Mouse (Mus musculus): ENCODE measurements at regions not wholly inside any gene's neighbourhood (a gene's known extent, or its start where the extent isn't known, plus 50 kb on each side); places are given as distances from the start of the nearest gene placed in this dataset.

DNA sequence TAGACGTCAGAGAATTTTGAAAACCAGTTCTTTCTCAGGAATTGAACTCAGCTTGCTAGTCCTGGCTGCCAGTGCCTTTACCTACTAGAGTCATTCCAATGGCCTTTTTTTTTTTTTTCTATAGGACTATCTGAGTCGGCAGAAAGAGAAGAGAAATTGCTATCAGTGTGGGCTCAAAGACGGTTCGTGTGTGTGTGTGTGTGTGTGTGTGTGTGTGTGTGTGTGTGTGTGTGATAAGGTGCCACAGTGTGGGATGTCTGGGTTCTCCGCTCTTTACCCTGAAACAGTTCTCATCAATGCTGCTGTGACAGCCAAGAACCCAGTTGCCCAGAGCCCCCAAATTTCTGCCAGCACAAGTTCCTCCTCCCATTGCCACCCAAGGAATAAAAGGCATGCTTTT is 146.1 kb downstream of the Rybp start:
- no peak for DNase-seq (ENCODE audit: low read depth)

GRCm38 (mm10) chr6:100140581-100141114 is 146.6 kb downstream of the Rybp start:
- DNase-seq (ENCODE audit: low read depth) = no peak

- DNase-seq (ENCODE audit: low read depth) = no peak
These were observed 147.5 kb downstream of the Rybp start for GRCm38 (mm10) chr6:100139809-100140208.

GRCm38 (mm10) chr6:100138659-100139058 is 148.6 kb downstream of the Rybp start:
- no peak for DNase-seq (ENCODE audit: low read depth)

GRCm38 (mm10) chr6:100135177-100135576 is 152.1 kb downstream of the Rybp start:
- no peak for DNase-seq (ENCODE audit: low read depth)

- no peak for DNase-seq (ENCODE audit: low read depth)
These were observed 153.3 kb downstream of the Rybp start for GRCm38 (mm10) chr6:100133970-100134369.

DNA sequence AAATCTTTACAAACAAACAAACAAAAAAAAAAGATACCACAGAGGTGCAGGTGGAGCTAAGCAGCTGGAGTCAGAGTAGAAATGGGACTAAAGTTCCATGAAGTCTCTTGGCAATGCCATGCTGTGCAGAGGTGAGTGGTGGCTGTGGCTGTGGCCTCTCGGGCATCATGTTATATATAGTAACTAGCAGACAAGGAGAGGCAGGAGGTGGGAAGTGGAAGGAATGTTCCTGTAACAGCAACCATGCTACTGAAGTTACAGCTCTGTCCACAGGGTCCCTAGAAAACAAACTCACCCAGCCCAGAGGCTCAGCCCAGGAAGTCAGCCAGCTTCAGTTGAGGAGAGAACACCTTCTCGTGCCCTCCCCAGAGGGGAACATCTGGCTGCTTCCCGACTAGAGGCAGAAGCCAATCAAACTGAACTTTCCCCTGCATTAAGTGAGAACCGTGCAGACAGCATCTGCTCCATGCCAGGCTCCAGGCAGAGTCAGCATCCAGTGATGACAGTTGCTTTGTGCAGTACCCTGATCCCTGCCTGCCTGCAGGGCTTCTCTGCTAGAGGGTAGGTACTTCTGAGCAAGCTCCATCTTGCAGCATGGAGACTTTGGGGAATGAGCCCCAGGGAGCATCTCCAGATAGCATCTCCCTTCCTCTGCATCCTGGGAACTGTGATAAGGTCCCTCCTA is 154.2 kb downstream of the Rybp start:
- DNase-seq (ENCODE audit: low read depth) = no peak

GRCm38 (mm10) chr6:100127221-100128143 is 159.8 kb downstream of the Rybp start:
- peak; percentile 84 for DNase-seq (ENCODE audit: low read depth)

GRCm38 (mm10) chr6:100126736-100127135 is 160.5 kb downstream of the Rybp start:
- no peak for DNase-seq (ENCODE audit: low read depth)

DNA sequence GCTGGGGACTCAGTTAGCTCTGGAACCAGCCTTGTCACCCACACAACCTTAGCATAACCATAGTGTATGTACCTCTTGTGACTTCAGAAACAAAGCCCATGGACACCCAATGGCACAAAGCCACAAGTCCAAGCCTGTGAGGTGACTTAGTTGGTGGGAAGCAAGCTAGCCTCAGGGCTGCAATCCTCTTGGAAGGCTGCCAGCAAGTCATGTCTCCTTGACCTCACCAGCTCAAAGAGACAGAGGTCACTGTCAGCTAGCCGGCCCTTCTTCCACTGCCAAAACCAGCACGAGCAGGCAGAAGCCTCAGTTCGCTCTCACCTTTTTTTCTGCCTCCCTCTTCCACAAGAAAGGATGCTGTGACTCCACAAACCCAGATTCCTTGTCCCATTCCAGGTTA is 161.0 kb downstream of the Rybp start:
- no peak for DNase-seq (ENCODE audit: low read depth)

- DNase-seq (ENCODE audit: low read depth) = no peak
These were observed 166.0 kb downstream of the Rybp start for GRCm38 (mm10) chr6:100121240-100121639.

- DNase-seq (ENCODE audit: low read depth) = no peak
These were observed 167.0 kb downstream of the Rybp start for GRCm38 (mm10) chr6:100120017-100120944.

DNA sequence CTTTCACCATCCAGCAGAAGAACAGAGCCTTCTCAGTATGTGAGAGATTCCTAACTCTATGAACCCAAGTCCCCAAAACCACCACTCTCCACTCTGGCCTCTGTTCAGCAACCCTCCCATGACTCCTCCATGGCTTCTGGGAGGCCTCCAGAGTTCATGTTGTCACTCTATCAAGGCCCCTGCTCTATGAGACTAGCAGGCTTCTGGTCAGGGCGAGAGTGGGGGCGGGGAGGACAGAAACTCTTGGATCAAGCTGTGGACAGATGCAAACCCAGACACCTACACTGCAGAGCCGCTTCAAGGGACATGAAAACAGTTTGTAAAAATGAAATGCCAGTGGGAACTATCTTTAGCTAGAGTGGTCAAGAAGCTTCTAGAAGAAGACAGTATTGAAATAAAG is 170.2 kb downstream of the Rybp start:
- DNase-seq (ENCODE audit: low read depth) = no peak

- no peak for DNase-seq (ENCODE audit: low read depth)
These were observed 173.7 kb downstream of the Rybp start for GRCm38 (mm10) chr6:100113393-100114137.

DNA sequence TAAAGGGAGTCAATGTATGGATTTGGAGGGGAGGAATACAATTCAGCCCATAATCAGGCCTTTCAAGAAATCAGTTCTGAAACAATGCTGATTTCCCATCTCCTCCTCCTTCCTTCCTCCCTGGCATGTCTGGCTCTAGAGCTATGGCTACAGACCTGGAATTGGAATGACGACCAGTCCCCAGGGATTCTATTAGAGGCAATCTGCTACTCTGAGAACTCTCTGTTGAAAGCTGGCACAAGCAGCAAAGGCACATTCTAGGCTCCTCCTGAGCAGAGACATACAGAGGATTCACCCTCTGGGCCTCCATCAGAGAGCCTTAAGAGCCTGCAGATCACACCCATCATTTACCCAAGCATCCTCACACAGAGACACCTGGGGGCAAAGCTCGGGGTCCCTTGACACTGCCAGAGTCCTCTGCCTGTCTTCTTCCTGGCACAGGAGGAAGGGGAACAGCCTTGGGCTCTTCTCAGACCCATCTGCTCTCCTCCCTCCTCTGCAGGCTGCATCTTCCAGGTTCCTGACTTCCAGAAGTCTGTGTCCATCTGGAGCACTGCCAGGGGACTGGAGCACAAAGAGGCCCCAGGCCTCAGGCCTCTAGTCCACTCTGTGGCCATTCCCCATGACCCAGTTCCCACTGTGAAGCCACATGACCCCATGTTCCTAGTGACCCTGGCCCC is 176.2 kb downstream of the Rybp start:
- no peak for DNase-seq (ENCODE audit: low read depth)

DNA sequence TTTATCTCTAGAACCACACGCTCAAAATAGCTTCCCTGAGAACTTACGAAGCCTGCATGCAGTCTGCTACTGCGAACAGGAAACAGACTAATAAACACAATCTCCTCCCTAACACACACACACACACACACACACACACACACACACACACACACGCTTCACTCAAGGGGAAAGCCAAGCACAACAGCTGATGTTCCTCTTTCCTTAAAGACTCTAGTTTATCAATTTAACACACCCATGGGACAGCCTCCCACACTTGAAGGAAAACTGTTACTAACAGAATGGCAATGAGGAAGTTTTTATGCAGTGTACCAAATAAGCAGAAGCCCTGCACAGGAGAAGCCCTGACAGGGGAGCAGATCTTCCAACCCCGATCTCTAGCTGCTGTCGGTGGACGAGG is 177.3 kb downstream of the Rybp start:
- DNase-seq (ENCODE audit: low read depth) = no peak

DNA sequence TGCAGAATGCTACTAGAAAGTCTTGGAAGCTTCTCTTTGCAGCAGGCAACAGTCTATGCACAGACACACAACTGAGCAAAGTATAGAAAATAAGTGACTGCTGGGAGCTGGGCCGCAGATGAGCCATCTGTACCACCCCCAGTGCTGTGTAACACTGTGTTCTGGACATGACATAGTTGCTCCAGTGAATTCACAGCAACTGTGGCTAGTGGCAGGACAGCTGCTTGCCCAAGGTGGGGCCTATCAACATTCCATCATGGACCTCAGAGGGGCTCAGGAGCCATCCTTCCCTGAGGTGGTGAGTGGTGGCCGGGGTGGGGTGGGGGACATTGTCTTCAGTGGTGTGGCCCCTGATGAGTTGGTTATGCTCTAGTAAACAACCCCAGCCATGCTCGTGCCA is 177.9 kb downstream of the Rybp start:
- DNase-seq (ENCODE audit: low read depth) = no peak

- no peak for DNase-seq (ENCODE audit: low read depth)
These were observed 179.8 kb downstream of the Rybp start for GRCm38 (mm10) chr6:100107508-100107907.

GRCm38 (mm10) chr6:100107066-100107465 is 180.2 kb downstream of the Rybp start:
- no peak for DNase-seq (ENCODE audit: low read depth)

GRCm38 (mm10) chr6:100100565-100101133 is 186.6 kb downstream of the Rybp start:
- DNase-seq (ENCODE audit: low read depth) = no peak

All from fibroblast of lung, adult 2 months (primary cell).